ENCODE assay signal across 24 mouse cellular contexts in genomic region chr5:115081636-115082035, GRCm38 (mm10). TPM values are rescaled to one million over a fixed set of nuclear protein-coding genes. Genes with fewer than 3 reads are reported as not detected.
"Had no signal": no experiment of that assay in that cellular context is flagged by ENCODE, and none has a peak within 500 bp of the region (broad histone marks: within the 10 kb centered on the region; RNA-seq: fewer than 3 reads in every experiment).

No protein-coding gene starts in this region.

- H3K27me3 ChIP-seq: liver, embryonic 15.5 days; lung, embryonic 15.5 days; megakaryocyte, embryonic 14.5 days; midbrain, embryonic 13.5 days had no signal

- ATAC-seq: intestine, postnatal 0 days; midbrain, embryonic 13.5 days; midbrain, embryonic 16.5 days had no signal

- DNase-seq: kidney, adult 2 months; kidney, postnatal 14 days; layer of hippocampus, adult 9-11 months; lung, adult 18-20 months; lung, postnatal 10 days; lung, postnatal 36 days had no signal

- H3K9ac ChIP-seq: liver, embryonic 15.5 days; lung, embryonic 15.5 days; midbrain, embryonic 13.5 days had no signal

- H3K9me3 ChIP-seq: liver, embryonic 15.5 days; lung, embryonic 15.5 days; megakaryocyte, embryonic 14.5 days; midbrain, embryonic 10.5 days; midbrain, embryonic 13.5 days had no signal

- H3K27ac ChIP-seq: layer of hippocampus, adult 2 months; left cerebral cortex, adult 2 months; liver, embryonic 15.5 days; lung, embryonic 15.5 days; midbrain, embryonic 10.5 days; midbrain, embryonic 13.5 days had no signal

- H3K4me3 ChIP-seq: layer of hippocampus, adult 2 months; left cerebral cortex, adult 2 months; liver, embryonic 15.5 days; lung, embryonic 15.5 days; megakaryocyte, embryonic 14.5 days; midbrain, embryonic 10.5 days; midbrain, embryonic 13.5 days; myocyte had no signal

- H3K4me2 ChIP-seq: liver, embryonic 15.5 days; lung, embryonic 15.5 days; midbrain, embryonic 13.5 days had no signal

- H3K4me1 ChIP-seq: lung, embryonic 15.5 days; midbrain, embryonic 10.5 days; midbrain, embryonic 13.5 days had no signal

RNA-seq across cellular contexts. Expression of gene Gm10401, which starts 16.5 kb away (rescaled TPM):
- total RNA-seq: layer of hippocampus, adult 2 months; layer of hippocampus, postnatal 25 days; left cerebral cortex, adult 2 months; left cerebral cortex, postnatal 10 days; left cerebral cortex, postnatal 36 days; liver, adult 2 months; monocyte, adult 5-6 weeks had no signal
- polyA plus RNA-seq: kidney, adult 2 months; small intestine, adult 2 months; spleen, adult 2 months; testis, adult 2 months had no signal
